ENCODE assay signal across 9 mouse cellular contexts in the genomic region with DNA sequence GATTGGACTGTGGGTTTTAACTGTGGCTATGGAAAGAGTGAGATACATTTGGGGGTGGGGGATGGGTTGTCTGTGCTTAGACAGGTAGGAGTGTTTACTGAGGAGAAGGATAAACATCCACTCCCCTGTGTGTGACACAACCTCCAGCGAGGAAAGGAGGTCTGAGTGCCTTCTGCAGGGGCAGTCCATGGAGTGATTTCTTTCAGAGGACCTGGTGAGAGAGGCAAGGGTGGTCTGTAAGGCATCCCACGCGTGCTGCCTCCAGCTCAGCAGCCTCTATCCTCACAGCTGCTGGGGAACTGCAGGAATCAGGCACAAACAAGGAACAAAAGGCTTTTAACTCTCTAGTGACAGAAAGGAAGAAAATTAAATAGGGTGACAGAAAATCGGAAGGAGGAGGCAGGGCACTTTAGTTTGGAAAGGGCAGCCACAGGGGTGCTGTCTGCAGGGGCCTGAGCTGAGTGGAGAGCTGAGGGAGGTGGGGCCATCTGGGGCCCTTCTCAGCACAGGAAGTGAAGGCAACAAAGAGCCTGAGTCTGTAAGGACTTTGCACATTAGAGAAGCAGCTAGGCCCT. TPM values are rescaled to one million over a fixed set of nuclear protein-coding genes. Genes with fewer than 3 reads are reported as not detected.
DNase-seq lines count a peak whose midpoint lies in the region; ATAC-seq lines count a peak whose summit lies in the region.
"Had no signal": no experiment of that assay in that cellular context is flagged by ENCODE, and none has a peak within 500 bp of the region (broad histone marks: within the 10 kb centered on the region; RNA-seq: fewer than 3 reads in every experiment).

No protein-coding gene starts in this region.

- no peak overlapping the region for H3K9ac ChIP-seq in heart, embryonic 16.5 days (ENCODE audit: low read length)
- H3K9ac ChIP-seq in embryonic facial prominence, embryonic 11.5 days (replicated peaks; ENCODE audit: low read length) = peak overlapping the region; percentile 15; the same call in 1 of the 2 replicates
- peak overlapping the region; percentile 2 for H3K9ac ChIP-seq in limb, embryonic 11.5 days (ENCODE audit: low read length)
- peak overlapping the region; percentile 54 for H3K9ac ChIP-seq in stomach, embryonic 16.5 days (ENCODE audit: low read length)
- H3K9ac ChIP-seq: limb, embryonic 15.5 days had no signal

- H3K27ac ChIP-seq in heart, embryonic 16.5 days (ENCODE audit: low read length) = peak overlapping the region; percentile 1; the same call in 1 of the 2 replicates
- H3K27ac ChIP-seq in embryonic facial prominence, embryonic 11.5 days (replicated peaks; ENCODE audit: low read depth, low read length) = no peak overlapping the region
- H3K27ac ChIP-seq in limb, embryonic 11.5 days (replicated peaks; ENCODE audit: low read depth, low read length) = peak overlapping the region; percentile 57
- no peak overlapping the region for H3K27ac ChIP-seq in stomach, embryonic 16.5 days (ENCODE audit: low read length)
- H3K27ac ChIP-seq: limb, embryonic 15.5 days had no signal

- intact Hi-C loops in heart, postnatal 10 days (cut with DNase I) = no loop called here

- 0 out of 2 replicates have a peak, but pooled peaks have one; percentile 34 for ATAC-seq in heart, embryonic 16.5 days (replicated peaks; ENCODE audit: extremely low read depth, insufficient read depth, low FRiP score)
- peak; percentile 82; the same call in 1 of the 2 replicates for ATAC-seq in embryonic facial prominence, embryonic 11.5 days (replicated peaks; ENCODE audit: insufficient number of reproducible peaks, low FRiP score, low TSS enrichment, low read depth)
- ATAC-seq in limb, embryonic 11.5 days (ENCODE audit: insufficient number of reproducible peaks, low FRiP score, low TSS enrichment, low read depth) = peak; percentile 72; the same call in 1 of the 2 replicates
- ATAC-seq in stomach, embryonic 16.5 days (ENCODE audit: insufficient read depth, low FRiP score) = peak; percentile 65; the same call in 1 of the 2 replicates
- no peak for ATAC-seq in erythroblast, adult 5-6 weeks (replicated peaks; ENCODE audit: low FRiP score, poor library complexity, severe bottlenecking)

- DNase-seq in heart, postnatal 10 days = no peak
- DNase-seq in embryonic facial prominence, embryonic 11.5 days (ENCODE audit: low spot score) = peak; percentile 40
- peak; percentile 59 for DNase-seq in limb, embryonic 11.5 days (ENCODE audit: low spot score)
- no peak for DNase-seq in lung, postnatal 4 days
- DNase-seq in spleen, adult 12 weeks (ENCODE audit: low spot score) = no peak

- no peak overlapping the region for H3K4me2 ChIP-seq in heart, embryonic 16.5 days (ENCODE audit: low read depth, low read length)
- H3K4me2 ChIP-seq in embryonic facial prominence, embryonic 11.5 days (ENCODE audit: low read depth, low read length) = no peak overlapping the region
- H3K4me2 ChIP-seq in limb, embryonic 11.5 days (ENCODE audit: low read depth, severe bottlenecking) = no peak overlapping the region
- no peak overlapping the region for H3K4me2 ChIP-seq in stomach, embryonic 16.5 days (ENCODE audit: low read depth, low read length)
- H3K4me2 ChIP-seq: limb, embryonic 15.5 days had no signal

- H3K4me3 ChIP-seq in heart, embryonic 16.5 days (ENCODE audit: low read length) = no peak overlapping the region
- H3K4me3 ChIP-seq in embryonic facial prominence, embryonic 11.5 days (ENCODE audit: low read depth, low read length) = no peak overlapping the region
- H3K4me3 ChIP-seq in limb, embryonic 11.5 days (ENCODE audit: low read depth, low read length) = no peak overlapping the region
- H3K4me3 ChIP-seq in stomach, embryonic 16.5 days (replicated peaks; ENCODE audit: low read length) = no peak overlapping the region
- H3K4me3 ChIP-seq: limb, embryonic 15.5 days had no signal

- peaks cover 16% of the 10 kb centered on the region for H3K4me1 ChIP-seq in heart, embryonic 16.5 days (ENCODE audit: control insufficient read depth, insufficient read depth, low read length)
- H3K4me1 ChIP-seq in embryonic facial prominence, embryonic 11.5 days (ENCODE audit: control insufficient read depth, insufficient read depth, low read length) = no peaks in the 10 kb centered on the region
- peaks cover 13% of the 10 kb centered on the region for H3K4me1 ChIP-seq in limb, embryonic 11.5 days (ENCODE audit: control insufficient read depth, insufficient read depth, low read length)
- H3K4me1 ChIP-seq in stomach, embryonic 16.5 days (ENCODE audit: control insufficient read depth, insufficient read depth, low read length) = peaks cover 17% of the 10 kb centered on the region

- no peaks in the 10 kb centered on the region for H3K27me3 ChIP-seq in heart, embryonic 16.5 days (ENCODE audit: control insufficient read depth, insufficient read depth, low read length)
- H3K27me3 ChIP-seq in embryonic facial prominence, embryonic 11.5 days (ENCODE audit: control insufficient read depth, insufficient read depth, low read length) = no peaks in the 10 kb centered on the region
- H3K27me3 ChIP-seq in limb, embryonic 11.5 days (ENCODE audit: control insufficient read depth, insufficient read depth, low read length) = no peaks in the 10 kb centered on the region
- no peaks in the 10 kb centered on the region for H3K27me3 ChIP-seq in stomach, embryonic 16.5 days (ENCODE audit: control insufficient read depth, insufficient read depth, low read length)
- H3K27me3 ChIP-seq: limb, embryonic 15.5 days had no signal

- WGBS in heart, embryonic 16.5 days = 29% methylated on average over 4 of the region's 4 CpGs
- 11% methylated on average over 4 of the region's 4 CpGs for WGBS in embryonic facial prominence, embryonic 11.5 days
- WGBS in limb, embryonic 11.5 days = 8% methylated on average over 4 of the region's 4 CpGs
- 14% methylated on average over 4 of the region's 4 CpGs for WGBS in stomach, embryonic 16.5 days

- H3K36me3 ChIP-seq in heart, embryonic 16.5 days (ENCODE audit: control insufficient read depth, insufficient read depth) = no peaks in the 10 kb centered on the region
- no peaks in the 10 kb centered on the region for H3K36me3 ChIP-seq in embryonic facial prominence, embryonic 11.5 days (replicated peaks; ENCODE audit: control insufficient read depth, insufficient read depth, low read depth, low read length)
- no peaks in the 10 kb centered on the region for H3K36me3 ChIP-seq in limb, embryonic 11.5 days (ENCODE audit: control insufficient read depth, insufficient read depth, low read length)
- H3K36me3 ChIP-seq in stomach, embryonic 16.5 days (ENCODE audit: control insufficient read depth, insufficient read depth, low read length) = no peaks in the 10 kb centered on the region
- H3K36me3 ChIP-seq: limb, embryonic 15.5 days had no signal

- H3K9me3 ChIP-seq in heart, embryonic 16.5 days (replicated peaks; ENCODE audit: control insufficient read depth, low read length) = no peaks in the 10 kb centered on the region
- H3K9me3 ChIP-seq in embryonic facial prominence, embryonic 11.5 days (replicated peaks; ENCODE audit: control insufficient read depth, low read length) = no peaks in the 10 kb centered on the region
- H3K9me3 ChIP-seq in limb, embryonic 11.5 days (ENCODE audit: control insufficient read depth, low read length) = no peaks in the 10 kb centered on the region
- no peaks in the 10 kb centered on the region for H3K9me3 ChIP-seq in stomach, embryonic 16.5 days (replicated peaks; ENCODE audit: control insufficient read depth, low read length)
- H3K9me3 ChIP-seq: limb, embryonic 15.5 days had no signal

RNA-seq across cellular contexts. Expression of a gene that starts 0.7 kb away (rescaled TPM):
- polyA plus RNA-seq in heart, embryonic 16.5 days (2015; fragmentation: Nextera tagmentation; extraction: Ambion mirVana) = 8.5 and 26.3 TPM in 2 replicates
- total RNA-seq in heart, postnatal 10 days (2021) = 1 to 10 TPM; 1.7 to 2.1 TPM
- 1.8 and 2.0 TPM in 2 replicates for polyA plus RNA-seq in embryonic facial prominence, embryonic 11.5 days (2014; fragmentation: Nextera tagmentation; extraction: Ambion mirVana)
- polyA plus RNA-seq in limb, embryonic 11.5 days (2014; fragmentation: Nextera tagmentation; extraction: Ambion mirVana) = 1.7 and 3.2 TPM in 2 replicates
- 31.4 and 37.9 TPM in 2 replicates for polyA plus RNA-seq in stomach, embryonic 16.5 days (2015; fragmentation: Nextera tagmentation; extraction: Ambion mirVana)
- total RNA-seq in erythroblast, adult 5-6 weeks (2015; ENCODE audit: low replicate concordance) = 11.9 and 15.0 TPM in 2 replicates
- 26.1 and 29.8 TPM in 2 replicates for total RNA-seq in erythroblast, adult 5-6 weeks (2017; ENCODE audit: low replicate concordance)

RNA-seq across cellular contexts. Expression of a gene that starts 40.2 kb away (rescaled TPM):
- 3.6 and 6.9 TPM in 2 replicates for polyA plus RNA-seq in heart, embryonic 16.5 days (2015; fragmentation: Nextera tagmentation; extraction: Ambion mirVana)
- total RNA-seq in heart, postnatal 10 days (2021) = 1 to 10 TPM; 3.0 to 4.0 TPM
- 88.0 and 89.1 TPM in 2 replicates for polyA plus RNA-seq in embryonic facial prominence, embryonic 11.5 days (2014; fragmentation: Nextera tagmentation; extraction: Ambion mirVana)
- polyA plus RNA-seq in limb, embryonic 11.5 days (2014; fragmentation: Nextera tagmentation; extraction: Ambion mirVana) = 54.0 and 54.7 TPM in 2 replicates
- 15.9 and 24.1 TPM in 2 replicates for polyA plus RNA-seq in stomach, embryonic 16.5 days (2015; fragmentation: Nextera tagmentation; extraction: Ambion mirVana)
- total RNA-seq in erythroblast, adult 5-6 weeks (2015; ENCODE audit: low replicate concordance) = not detected in 2 replicates
- total RNA-seq in erythroblast, adult 5-6 weeks (2017; ENCODE audit: low replicate concordance) = not detected in 2 replicates

Comparison
In these comparisons a context has a peak if more than half of its experiments do, and no peak if none do; other contexts are left out.
1. H3K27ac ChIP-seq: peak in heart, embryonic 16.5 days (single experiment) and limb, embryonic 11.5 days (single experiment); none in embryonic facial prominence, embryonic 11.5 days (single experiment) and stomach, embryonic 16.5 days (single experiment).
2. DNase-seq: peak in embryonic facial prominence, embryonic 11.5 days (single experiment) and limb, embryonic 11.5 days (single experiment); none in heart, postnatal 10 days (0 of 2), lung, postnatal 4 days (0 of 2) and spleen, adult 12 weeks (single experiment).